Mouse (Mus musculus) CD4-positive, CD25-positive, alpha-beta regulatory T cell, adult 2 months (primary cell): ENCODE measurements around the gene Pfn4.
A peak's percentile ranks its signal among the peaks of the same experiment; 100 is the strongest.
"Not testable (repeated sequence)": the region's sequence is repeated elsewhere in the genome, so short reads cannot be mapped to it uniquely, and the experiment has no call there.

Source experiments
- DNase-seq: peaks from one replicate; pipeline ENCODE4 v3.0.0-alpha.2; 2012; ENCODE audit warnings: low read depth, low spot score

The Pfn4 gene

GRCm38 (mm10) chr12:4784466-4784865 is 15.6 kb downstream of the Pfn4 start:
- DNase-seq, result no peak

GRCm38 (mm10) chr12:4788128-4788527 is 19.3 kb downstream of the Pfn4 start:
- DNase-seq, result not testable (repeated sequence)

- no peak for DNase-seq
These were observed 24.9 kb downstream of the Pfn4 start for GRCm38 (mm10) chr12:4793718-4794117.

GRCm38 (mm10) chr12:4797471-4797870 is 28.6 kb downstream of the Pfn4 start:
- DNase-seq, result not testable (repeated sequence)

DNA sequence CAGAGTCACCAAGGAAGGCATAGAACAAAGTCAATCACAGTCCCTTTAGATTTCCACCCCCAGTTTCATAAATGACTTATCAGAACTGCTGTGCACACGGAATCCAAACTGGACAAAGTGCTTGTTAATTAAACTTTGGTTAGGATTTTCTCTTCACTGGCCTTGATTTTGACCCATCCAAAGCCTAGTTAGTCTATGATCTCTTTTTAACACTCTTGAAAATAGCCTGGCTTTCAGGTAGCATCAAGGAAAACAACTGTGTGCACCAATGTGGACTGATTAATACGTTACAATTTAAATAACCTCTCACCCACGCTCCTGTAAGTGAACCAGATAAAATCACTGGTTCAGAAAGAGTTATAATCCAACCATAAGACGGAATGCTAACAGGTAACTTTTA is 42.2 kb downstream of the Pfn4 start:
- no peak for DNase-seq

GRCm38 (mm10) chr12:4811705-4812104 is 42.9 kb downstream of the Pfn4 start:
- no peak for DNase-seq

GRCm38 (mm10) chr12:4813636-4814035 is 44.8 kb downstream of the Pfn4 start:
- DNase-seq, result no peak

DNA sequence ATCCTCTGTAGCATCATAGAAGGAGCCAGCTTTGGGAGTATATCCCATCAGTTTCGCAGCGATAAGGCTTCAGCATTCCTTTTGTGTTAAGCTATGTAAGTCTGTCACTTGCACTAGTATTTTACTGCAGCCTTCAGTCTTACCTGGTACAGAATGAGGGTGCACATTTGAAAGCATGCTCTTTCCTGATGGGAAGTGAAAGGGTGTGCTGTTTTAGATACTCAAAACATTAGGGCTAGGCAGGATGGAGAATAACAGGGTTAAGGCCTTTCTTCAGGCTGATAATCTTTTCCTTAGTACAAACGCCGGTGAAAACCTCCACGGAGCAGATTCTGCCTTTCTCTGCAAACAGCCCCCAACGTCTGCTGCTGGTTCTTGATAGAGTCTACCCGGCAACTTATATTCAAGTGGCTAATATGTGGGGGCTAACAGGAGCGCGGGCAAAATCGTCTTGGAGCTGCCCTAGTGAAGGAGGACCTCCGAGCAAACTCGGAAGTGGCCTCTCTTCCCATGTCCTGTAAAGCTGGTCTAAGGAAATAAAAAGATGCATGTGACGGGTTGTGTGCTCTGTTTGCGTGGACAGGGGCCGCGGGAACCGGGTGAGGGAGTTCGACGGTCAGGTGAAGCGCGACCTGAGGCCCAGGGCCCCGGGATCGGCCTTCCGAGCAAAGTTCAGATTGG is 48.0 kb downstream of the Pfn4 start:
- DNase-seq, result peak; percentile 5

DNA sequence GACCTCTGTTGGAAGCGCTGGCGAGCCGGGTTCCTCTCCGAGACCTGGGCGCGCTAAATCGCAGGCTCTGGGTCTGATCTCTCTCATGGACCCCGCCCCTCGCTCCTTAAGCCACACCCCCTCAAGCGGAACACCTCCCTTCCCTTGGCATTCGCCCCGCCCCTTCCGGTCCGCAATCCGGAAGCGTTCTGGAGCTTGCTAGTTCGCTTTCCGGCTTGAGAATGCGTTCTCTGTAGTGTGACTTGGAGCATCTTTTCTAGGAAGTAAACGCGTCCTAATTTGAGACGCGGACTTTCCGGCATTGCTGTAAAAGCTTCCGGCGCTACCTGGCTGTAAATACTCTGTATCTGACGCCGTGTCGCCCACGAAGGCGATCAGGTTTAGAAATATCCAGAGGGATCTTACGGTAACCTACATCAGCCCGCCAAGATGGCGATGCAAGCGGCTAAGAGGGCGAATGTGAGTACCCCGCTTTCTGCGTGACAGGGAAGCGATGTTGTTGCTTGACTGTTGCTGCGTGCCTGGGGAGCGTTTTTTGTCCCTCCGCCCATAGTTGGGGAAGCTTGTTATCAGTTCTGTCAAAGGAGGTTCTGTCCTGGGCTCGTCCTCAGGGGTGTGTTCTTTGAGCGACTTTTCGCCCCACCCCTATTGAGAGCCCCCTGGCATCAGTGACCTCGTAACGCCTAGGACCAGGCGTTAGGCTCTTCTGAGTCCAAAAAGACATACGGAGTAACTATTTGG is 48.7 kb downstream of the Pfn4 start, which contains the start of gene Sf3b6:
Gene Sf3b6, plus strand, starts transcription at position 184 of the 741 bp plus-strand sequence.
- peak; percentile 99 for DNase-seq

- no peak for DNase-seq
These were observed 58.4 kb downstream of the Pfn4 start for GRCm38 (mm10) chr12:4827256-4827655.
